Mouse (Mus musculus) midbrain, embryonic 10.5 days (tissue): ENCODE results near the gene Hist1h2bm. TPM values are rescaled to one million over a fixed set of nuclear protein-coding genes. Genes with fewer than 3 reads are reported as not detected.
"Not testable (repeated sequence)": the region's sequence is repeated elsewhere in the genome, so short reads cannot be mapped to it uniquely, and the experiment has no call there.

Experiments used
- DNase-seq: peaks from one replicate; pipeline ENCODE4 v3.0.0-alpha.2; 2017; ENCODE audit warnings: low spot score
- H3K27ac ChIP-seq: fragments of 300-500 bp; sonication (generic); replicated peaks from 2 replicates; pipeline ENCODE4 v1.5.1; 2016; ENCODE audit warnings: mild to moderate bottlenecking
- H3K27me3 ChIP-seq: fragments of 300-500 bp; sonication (generic); 2 replicates; pipeline ENCODE4 v1.6.1; 2016; ENCODE audit warnings: low read depth, mild to moderate bottlenecking; ENCODE audit not compliant: poor library complexity, severe bottlenecking
- H3K36me3 ChIP-seq: fragments of 300-500 bp; sonication (generic); 2 replicates; pipeline ENCODE4 v1.6.1; 2016; ENCODE audit warnings: mild to moderate bottlenecking, moderate library complexity
- H3K4me1 ChIP-seq: fragments of 300-500 bp; sonication (generic); 2 replicates; pipeline ENCODE4 v1.6.1; 2016
- H3K4me3 ChIP-seq: fragments of 300-500 bp; sonication (generic); 2 replicates; pipeline ENCODE4 v1.5.1; 2016; ENCODE audit warnings: mild to moderate bottlenecking, moderate library complexity
- H3K9me3 ChIP-seq: fragments of 300-500 bp; sonication (generic); replicated peaks from 2 replicates; pipeline ENCODE4 v1.6.1; 2016; ENCODE audit warnings: mild to moderate bottlenecking
- WGBS: fragments of 180-500 bp; shearing (Covaris S2); methylation state at CpG from one replicate; pipeline ENCODE4 v1.1.7; 2016; 5-methylcytosine and 5-hydroxymethylcytosine counted together
- polyA plus RNA-seq: library from polyadenylated mRNA; unstranded; fragments of >200 nt; fragmentation: Nextera tagmentation; extraction: Ambion mirVana; gene quantifications from 2 replicates; pipeline ENCODE4 v1.2.1, GENCODE M21; 2016

Gene Hist1h2bm
- polyA plus RNA-seq, 1 experiment from 2014 or later: 5.2 TPM

DNA sequence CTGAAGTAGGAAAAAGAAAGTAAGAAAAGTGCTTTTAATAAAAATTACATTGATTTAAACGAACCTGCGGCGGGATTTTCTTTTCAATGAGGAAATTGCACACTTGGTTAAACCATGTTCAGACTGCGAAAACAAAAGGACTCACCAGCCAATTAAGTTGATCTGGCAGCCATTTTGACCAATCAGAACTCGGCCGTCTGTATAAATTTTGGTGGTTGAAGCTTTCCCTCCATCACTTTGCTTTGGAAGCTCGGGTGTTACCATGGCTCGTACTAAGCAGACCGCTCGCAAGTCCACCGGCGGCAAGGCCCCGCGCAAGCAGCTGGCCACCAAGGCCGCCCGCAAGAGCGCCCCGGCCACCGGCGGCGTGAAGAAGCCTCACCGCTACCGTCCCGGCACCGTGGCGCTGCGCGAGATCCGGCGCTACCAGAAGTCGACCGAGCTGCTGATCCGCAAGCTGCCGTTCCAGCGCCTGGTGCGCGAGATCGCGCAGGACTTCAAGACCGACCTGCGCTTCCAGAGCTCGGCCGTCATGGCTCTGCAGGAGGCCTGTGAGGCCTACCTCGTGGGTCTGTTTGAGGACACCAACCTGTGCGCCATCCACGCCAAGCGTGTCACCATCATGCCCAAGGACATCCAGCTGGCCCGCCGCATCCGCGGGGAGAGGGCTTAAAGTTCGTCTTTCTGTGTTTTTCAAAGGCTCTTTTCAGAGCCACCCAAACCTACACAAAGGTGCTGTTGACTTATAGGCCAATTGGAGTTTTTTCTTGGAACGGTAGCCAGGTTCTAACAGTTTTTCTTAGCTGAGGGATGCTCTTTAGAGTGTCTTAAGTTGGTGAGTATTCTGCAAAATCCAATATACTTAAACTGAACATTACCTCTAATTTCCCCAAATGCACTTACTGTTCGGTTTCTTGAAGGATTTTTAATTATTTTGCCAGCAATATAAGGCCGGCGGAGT, 4.2 kb upstream of the Hist1h2bm start, which contains the start of gene Hist1h3h:
Hist1h3h (plus strand) TSS at position 263 of the 961 bp plus-strand sequence.
- not testable (repeated sequence) for H3K27me3 ChIP-seq

DNA sequence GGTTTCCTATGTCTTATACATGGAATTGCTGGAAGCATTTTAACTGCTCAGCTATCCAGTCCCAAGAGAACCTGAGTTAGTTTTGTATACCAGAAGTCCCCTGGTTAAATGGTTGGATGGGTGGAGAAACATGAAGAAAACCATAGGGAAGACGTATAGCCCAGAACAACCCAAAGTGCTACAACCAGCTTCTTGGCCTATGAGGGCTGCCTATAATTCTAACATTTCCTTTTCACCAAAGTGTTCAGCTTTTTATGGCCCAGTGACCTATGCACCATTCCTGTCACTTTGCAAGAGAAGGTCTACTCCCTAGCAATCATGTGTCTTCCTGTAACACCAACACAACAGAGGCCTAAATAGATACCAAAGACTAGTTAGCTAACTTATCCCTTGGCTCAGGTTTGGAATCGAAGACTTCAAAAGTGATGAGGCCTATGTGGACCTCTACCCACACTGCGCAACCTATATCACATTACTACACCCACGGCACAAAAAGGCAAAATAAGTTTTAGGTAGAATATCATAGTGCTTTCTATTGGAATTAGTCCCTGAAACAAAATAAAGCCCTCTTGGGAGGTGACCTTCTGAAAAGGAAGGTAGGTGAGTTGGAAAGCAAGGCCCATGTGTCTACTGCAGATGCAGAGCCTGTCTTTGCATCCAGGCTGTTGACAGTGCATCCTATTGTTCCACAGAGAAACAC, 3.3 kb upstream of the Hist1h2bm start:
- Histone ChIP-seq H3K4me1 (peaks cover 47% of the 10 kb centered on the region), H3K27me3 (no peaks in the 10 kb centered on the region), H3K9me3 (no peaks in the 10 kb centered on the region), H3K36me3 (no peaks in the 10 kb centered on the region), H3K4me3 (peak overlapping the region; percentile 56), H3K27ac (peak overlapping the region; percentile 87)
- 55% methylated on average over 4 of the region's 4 CpGs for WGBS
- peak; percentile 37 for DNase-seq

More for the DNA sequence above, 4.2 kb upstream of the Hist1h2bm start, which contains the start of gene Hist1h3h:
- not testable (repeated sequence) for H3K9me3 ChIP-seq, H3K36me3 ChIP-seq
- Histone ChIP-seq H3K4me1 (peaks cover 42% of the 10 kb centered on the region), H3K27ac (peak within 1 kb of the TSS; percentile 94), H3K4me3 (peak within 1 kb of the TSS; percentile 57)
- 1% methylated on average over 29 of the region's 56 CpGs for WGBS
- peak; percentile 87 for DNase-seq

DNA sequence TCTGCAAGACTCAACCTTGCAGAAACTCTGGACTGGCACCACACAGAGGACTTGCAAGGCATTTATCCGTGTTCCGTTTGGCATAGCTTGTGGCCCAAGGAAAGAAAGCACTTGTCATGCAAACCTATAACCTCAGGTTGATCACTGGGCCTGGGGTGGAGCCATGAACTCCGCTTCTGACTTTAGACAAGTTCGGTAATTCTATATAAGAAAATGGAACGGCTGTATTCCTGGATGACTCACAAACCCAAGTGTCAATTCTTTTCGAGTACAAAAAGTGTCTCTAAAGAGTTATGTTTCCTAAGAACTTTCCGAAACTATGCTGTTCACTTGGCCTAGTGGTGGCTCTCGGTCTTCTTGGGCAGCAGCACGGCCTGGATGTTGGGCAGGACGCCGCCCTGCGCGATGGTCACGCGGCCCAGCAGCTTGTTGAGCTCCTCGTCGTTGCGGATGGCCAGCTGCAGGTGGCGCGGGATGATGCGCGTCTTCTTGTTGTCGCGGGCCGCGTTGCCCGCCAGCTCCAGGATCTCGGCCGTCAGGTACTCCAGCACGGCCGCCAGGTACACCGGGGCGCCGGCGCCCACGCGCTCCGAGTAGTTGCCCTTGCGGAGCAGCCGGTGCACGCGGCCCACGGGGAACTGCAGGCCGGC, 612 bp upstream of the Hist1h2bm start:
- Histone ChIP-seq H3K4me3 (peak overlapping the region; percentile 54), H3K27ac (peak overlapping the region; percentile 97), H3K4me1 (peaks cover 38% of the 10 kb centered on the region)
- peak; percentile 54 for DNase-seq
- H3K27me3 ChIP-seq, H3K36me3 ChIP-seq, H3K9me3 ChIP-seq: not testable (repeated sequence)
- 2% methylated on average over 26 of the region's 44 CpGs for WGBS

DNA sequence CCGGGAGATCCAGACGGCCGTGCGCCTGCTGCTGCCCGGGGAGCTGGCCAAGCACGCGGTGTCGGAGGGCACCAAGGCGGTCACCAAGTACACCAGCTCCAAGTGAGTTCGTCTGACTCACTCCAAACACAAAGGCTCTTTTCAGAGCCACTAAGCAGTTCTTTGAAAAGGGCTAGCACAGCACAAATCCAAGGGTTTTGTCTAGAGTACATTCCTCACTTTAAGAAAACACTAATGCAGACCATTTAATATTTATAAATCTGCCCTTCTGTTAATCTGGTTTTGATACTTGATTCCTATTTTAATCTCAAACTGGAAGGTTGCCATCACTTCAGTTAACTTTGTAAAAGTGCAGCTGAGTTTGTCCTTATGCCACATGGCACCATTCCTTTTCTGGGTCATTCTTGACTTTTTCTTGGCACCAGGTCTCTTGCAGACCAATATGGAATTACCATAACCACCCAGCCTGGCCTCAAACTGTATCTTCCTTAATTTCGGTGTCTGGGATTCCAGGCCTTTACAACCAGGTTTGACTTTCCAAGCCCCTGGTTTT, 605 bp downstream of the Hist1h2bm start:
- Histone ChIP-seq H3K4me1 (peaks cover 48% of the 10 kb centered on the region), H3K27ac (peak overlapping the region; percentile 97), H3K27me3 (no peaks in the 10 kb centered on the region), H3K4me3 (peak overlapping the region; percentile 54), H3K36me3 (no peaks in the 10 kb centered on the region), H3K9me3 (no peaks in the 10 kb centered on the region)
- 2% methylated on average over 11 of the region's 11 CpGs for WGBS
- DNase-seq: peak; percentile 40

DNA sequence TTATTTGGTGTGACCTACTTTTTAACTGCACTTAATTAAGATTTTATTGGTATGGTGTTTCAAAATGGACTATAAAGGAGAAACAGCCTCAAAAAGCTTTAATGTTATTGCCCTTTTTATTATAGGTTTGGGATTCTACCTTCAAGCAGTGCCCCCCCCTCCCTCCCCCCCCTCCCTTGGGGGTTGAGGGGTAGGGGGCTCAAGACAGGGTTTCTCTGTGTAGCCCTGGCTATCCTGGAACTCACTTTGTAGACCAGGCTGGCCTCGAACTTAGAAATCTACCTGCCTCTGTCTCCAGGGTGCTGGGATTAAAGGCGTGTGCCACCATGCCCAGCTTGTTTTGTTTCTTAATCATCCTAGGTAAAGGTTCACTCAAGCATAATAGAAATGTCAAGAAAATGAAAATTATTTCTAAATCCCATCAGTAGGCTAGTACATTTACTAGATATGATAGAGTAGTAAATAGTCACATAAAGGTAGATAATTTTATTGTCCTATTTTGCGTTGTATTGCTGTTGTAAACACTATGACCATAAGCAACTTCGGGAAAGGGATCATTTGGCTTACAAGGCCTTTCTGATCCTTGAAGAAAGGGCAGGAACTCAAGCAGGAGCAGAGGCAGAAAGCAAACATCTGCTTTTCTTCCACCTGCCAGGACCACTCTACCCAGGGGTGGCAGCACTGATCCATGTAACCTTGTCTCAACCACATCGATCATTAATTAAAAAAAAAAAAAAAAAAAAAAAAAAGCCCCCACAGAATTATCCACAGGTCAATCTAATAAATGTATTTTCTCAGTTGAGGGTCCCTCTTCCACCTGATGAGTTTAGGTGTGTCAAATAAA, 1.4 kb downstream of the Hist1h2bm start:
- H3K27me3 ChIP-seq: no peaks in the 10 kb centered on the region
- peaks cover 54% of the 10 kb centered on the region for H3K4me1 ChIP-seq
- peak; percentile 34 for DNase-seq
- no peaks in the 10 kb centered on the region for H3K36me3 ChIP-seq
- no peaks in the 10 kb centered on the region for H3K9me3 ChIP-seq
- H3K27ac ChIP-seq: peak overlapping the region; percentile 97
- H3K4me3 ChIP-seq: peak overlapping the region; percentile 54
- WGBS: 38% methylated on average over 5 of the region's 5 CpGs

DNA sequence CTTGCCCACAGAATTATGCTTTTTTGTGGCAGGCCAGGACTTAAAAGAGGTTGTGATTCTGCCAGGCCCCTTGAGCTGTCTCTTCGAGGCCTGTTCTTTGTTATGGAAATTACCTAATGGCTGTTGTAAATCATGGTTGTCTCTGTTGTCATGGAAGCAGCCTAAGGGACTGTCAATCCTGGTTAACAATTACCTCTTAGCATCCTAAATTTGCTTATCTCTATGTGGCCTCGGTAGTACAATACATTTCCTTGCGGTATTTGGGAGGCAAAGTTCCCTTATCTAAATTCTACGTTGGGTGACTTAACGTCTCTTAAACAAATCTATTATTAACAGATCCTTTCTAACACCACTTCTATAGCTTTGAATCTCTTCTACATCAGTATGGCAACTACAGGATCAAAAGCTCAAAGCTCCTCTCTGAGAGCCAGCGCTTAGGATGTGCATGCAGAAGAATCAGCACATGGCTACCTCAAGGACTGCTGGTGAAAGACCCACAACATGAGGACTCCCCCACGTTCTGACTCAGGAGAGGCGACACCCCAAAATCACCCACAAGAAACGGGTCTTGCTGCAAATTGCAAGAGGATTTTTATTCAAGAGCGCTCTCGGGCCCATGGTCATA, 6.2 kb downstream of the Hist1h2bm start:
- H3K4me3 ChIP-seq: peak overlapping the region; percentile 24

DNA sequence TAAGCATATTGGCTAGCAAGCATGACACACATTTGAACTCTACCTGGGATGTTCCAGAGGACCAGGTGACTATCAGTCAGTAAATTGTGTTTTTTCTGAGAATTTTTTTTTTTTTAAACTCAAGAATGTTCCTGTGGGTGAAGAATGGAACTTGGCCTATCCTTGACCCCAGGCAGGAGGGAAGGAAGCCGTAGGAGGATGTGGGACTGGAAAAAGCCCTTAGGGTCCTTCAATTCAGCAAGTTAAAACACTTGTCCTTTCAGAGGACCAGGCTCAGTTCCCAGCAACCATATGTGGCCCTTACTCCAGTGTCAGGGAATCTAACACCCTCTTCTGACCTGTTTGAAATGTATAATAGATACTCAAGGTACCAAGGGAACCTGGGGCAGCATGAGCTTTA, 7.7 kb downstream of the Hist1h2bm start:
- Histone ChIP-seq H3K4me3 (no peak overlapping the region), H3K36me3 (no peaks in the 10 kb centered on the region), H3K27ac (no peak overlapping the region), H3K4me1 (peaks cover 36% of the 10 kb centered on the region), H3K9me3 (no peaks in the 10 kb centered on the region), H3K27me3 (no peaks in the 10 kb centered on the region)
- no peak for DNase-seq
- WGBS: 74% methylated on average over 1 of the region's 1 CpGs

More for the DNA sequence above, 6.2 kb downstream of the Hist1h2bm start:
- DNase-seq: peak; percentile 47
- no peaks in the 10 kb centered on the region for H3K36me3 ChIP-seq
- 23% methylated on average over 11 of the region's 11 CpGs for WGBS
- H3K27me3 ChIP-seq: no peaks in the 10 kb centered on the region
- H3K27ac ChIP-seq: peak overlapping the region; percentile 82
- H3K4me1 ChIP-seq: peaks cover 23% of the 10 kb centered on the region
- no peaks in the 10 kb centered on the region for H3K9me3 ChIP-seq

DNA sequence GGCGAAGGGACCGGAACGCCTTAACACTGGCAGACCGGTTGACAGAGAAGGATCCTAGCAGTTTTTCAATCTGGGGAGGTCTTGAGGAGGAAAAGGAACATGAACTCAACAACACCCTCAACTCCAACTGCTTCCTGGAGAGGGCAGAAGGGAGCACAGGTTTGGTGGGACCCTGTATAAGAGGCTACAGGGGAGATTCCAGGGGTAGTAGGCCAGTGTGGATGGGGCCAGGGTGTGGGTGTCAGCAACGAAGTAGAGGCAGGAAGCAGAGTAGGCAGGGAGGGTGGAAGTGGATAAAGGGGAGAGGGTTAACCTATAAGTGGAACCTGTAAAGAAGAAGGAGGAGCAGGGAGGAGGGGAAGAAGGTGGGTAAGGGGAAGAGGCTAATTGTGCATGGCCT, 11.6 kb downstream of the Hist1h2bm start:
- H3K27me3 ChIP-seq: no peaks in the 10 kb centered on the region
- WGBS: 59% methylated on average over 5 of the region's 5 CpGs
- peak; percentile 48 for DNase-seq
- H3K36me3 ChIP-seq: no peaks in the 10 kb centered on the region
- H3K4me3 ChIP-seq: peak overlapping the region; percentile 60; the same call in 1 of the 2 replicates
- H3K27ac ChIP-seq: peak overlapping the region; percentile 99
- no peaks in the 10 kb centered on the region for H3K9me3 ChIP-seq
- peaks cover 32% of the 10 kb centered on the region for H3K4me1 ChIP-seq

DNA sequence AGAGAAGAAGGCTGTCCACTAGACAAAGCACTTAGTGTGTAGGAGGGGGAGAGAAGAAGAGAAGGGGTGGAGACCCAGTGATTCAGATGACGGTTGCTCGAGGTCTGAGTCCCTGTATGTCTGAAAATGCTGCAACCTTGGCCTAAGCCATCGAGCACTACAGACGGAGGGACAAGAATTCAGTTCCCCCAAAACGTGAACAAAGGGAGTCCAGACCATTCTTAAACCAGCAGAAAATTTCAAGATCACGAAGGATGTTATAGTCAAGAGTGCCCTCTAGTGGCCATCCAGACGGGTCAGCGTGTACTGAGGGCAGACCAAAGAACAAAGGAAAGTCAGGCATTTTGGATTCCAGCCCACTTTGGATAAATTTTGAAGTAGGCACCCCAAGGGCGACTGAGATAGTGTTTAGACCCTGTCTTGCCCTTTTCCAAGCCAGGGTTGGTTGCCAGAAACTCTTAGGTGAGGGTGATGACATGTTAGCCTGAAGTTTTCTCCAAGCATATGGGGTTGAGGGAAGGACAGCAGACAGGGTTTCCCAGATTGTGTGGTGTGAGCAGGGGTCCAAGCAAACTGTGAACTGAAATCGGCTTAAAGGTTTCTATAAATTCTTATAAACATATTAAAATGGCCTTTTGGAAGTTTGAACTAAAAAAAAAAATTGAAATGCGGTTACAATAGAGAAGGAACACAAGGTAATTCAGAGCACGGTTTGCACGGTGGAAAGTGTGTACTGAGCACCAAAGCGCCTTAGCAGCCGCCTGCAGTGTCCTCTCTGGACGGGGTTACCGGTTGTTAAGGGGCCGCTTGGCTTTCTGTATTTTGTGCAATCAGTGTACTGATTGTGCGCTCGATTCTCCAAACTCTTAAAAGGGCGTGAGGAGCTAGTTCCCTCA, 12.4 kb downstream of the Hist1h2bm start:
- Histone ChIP-seq H3K27me3 (no peaks in the 10 kb centered on the region), H3K27ac (peak overlapping the region; percentile 99), H3K9me3 (no peaks in the 10 kb centered on the region), H3K4me3 (peak overlapping the region; percentile 60), H3K36me3 (no peaks in the 10 kb centered on the region), H3K4me1 (peaks cover 32% of the 10 kb centered on the region)
- peak; percentile 87 for DNase-seq
- 0% methylated on average over 21 of the region's 21 CpGs for WGBS

DNA sequence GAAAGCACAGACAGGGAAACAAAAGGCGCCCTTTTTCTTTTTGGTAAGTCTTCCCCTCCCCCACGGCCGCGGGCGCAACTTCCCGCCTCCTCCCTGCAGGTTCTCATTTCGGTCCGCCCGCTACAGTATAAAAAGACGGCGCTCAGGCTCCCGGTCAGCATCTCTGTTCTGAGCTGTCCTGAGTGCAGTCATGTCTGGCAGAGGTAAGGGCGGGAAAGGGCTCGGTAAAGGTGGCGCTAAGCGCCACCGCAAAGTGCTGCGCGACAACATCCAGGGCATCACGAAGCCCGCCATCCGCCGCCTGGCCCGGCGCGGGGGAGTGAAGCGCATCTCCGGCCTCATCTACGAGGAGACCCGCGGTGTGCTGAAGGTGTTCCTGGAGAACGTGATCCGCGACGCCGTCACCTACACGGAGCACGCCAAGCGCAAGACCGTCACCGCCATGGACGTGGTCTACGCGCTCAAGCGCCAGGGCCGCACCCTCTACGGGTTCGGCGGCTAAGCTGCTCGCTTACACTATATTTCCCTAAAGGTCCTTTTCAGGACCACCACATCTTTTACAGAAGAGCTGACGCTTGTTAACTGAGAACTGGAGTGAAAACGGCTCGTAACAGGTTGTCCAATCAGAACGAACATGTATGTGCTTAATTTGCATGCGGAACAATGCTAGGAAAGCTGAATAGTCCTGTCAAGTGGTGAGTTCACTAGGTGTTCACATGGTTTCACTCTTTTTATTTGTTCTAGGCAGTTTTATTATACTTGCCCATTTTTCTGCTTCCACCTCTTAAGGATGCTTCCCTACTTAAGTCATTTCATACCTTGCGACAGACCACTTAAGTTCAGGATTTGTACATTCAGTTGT, 13.3 kb downstream of the Hist1h2bm start, which contains the start of gene Hist1h4j:
Hist1h4j (plus strand) TSS at position 159 of the 862 bp plus-strand sequence.
- H3K27ac ChIP-seq: peak within 1 kb of the TSS; percentile 99
- WGBS: under 1% methylated on average over 52 of the region's 56 CpGs
- DNase-seq: peak; percentile 94
- not testable (repeated sequence) for H3K27me3 ChIP-seq, H3K36me3 ChIP-seq, H3K9me3 ChIP-seq
- H3K4me3 ChIP-seq: peak within 1 kb of the TSS; percentile 60
- peaks cover 32% of the 10 kb centered on the region for H3K4me1 ChIP-seq
